20 mouse cellular contexts compared by ENCODE assay signal in the genomic region with DNA sequence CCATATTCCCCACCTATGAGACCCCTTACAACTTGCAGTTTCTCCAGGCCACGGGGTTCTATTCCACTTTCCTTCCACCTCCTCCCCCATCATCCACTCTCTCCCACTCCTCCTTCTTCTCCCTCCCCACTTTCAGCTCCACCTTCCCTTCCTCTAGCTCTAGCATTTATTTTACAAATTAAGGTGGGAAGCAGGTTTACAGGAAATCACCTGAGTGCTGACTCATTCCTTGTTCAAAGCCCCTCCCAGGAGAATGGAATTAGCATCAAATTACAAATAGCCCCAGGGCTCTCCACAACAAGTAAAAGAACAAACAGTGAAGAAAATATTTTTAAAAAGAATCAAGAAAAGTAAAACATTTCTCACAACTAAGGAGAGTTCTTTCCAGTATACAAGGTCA.
A peak's percentile ranks its signal among the peaks of the same experiment; 100 is the strongest.
DNase-seq lines count a peak whose midpoint lies in the region; TF ChIP-seq lines count a peak whose summit lies in the region.
"Had no signal": no experiment of that assay in that cellular context is flagged by ENCODE, and none has a peak within 500 bp of the region (broad histone marks: within the 10 kb centered on the region; RNA-seq: fewer than 3 reads in every experiment).

No protein-coding gene starts in this region.

- intact Hi-C loops in heart, adult 2 months (cut with DNase I) = no loop called here

- peak; percentile 23 for DNase-seq in heart, adult 11 months
- DNase-seq in heart, adult 2 months = no peak
- no peak for DNase-seq in ES-E14 (ENCODE audit: low read depth, low spot score)
- peak; percentile 31 for DNase-seq in ZHBTc4 (ENCODE audit: low read depth, low spot score)
- DNase-seq in spleen, adult 12 weeks (ENCODE audit: low spot score) = no peak
- no peak for DNase-seq in frontal cortex, postnatal 10 days (ENCODE audit: low spot score in 2 of 2)
- DNase-seq: adrenal gland, adult 2 months; adrenal gland, postnatal 10 days; adrenal gland, postnatal 25 days; B cell, adult 2 months; cerebellum, adult 11 months; cerebellum, adult 18-20 months; cerebellum, adult 9-10 months; cerebellum, postnatal 10 days; cerebellum, postnatal 25 days; forebrain, postnatal 0 days had no signal

- WGBS in heart, adult 2 months = 42% methylated on average over 1 of the region's 1 CpGs

- H3K9ac ChIP-seq in heart, adult 2 months (ENCODE audit: low read depth, low read length) = no peak overlapping the region
- no peak overlapping the region for H3K9ac ChIP-seq in ES-E14 (ENCODE audit: insufficient read depth, low read depth, low read length, poor library complexity, severe bottlenecking)
- H3K9ac ChIP-seq: embryonic facial prominence, embryonic 12.5 days; forebrain, embryonic 13.5 days; forebrain, embryonic 15.5 days; forebrain, postnatal 0 days had no signal

- in situ Hi-C loops in ES-E14 (cut with MboI; ENCODE audit: low sequenced_read_pairs in 2 of 2, unreplicated experiment in 2 of 2) = loop anchor here in 1 of 2 experiments (25.0 kb wide), 2 partner anchors 555 to 630 kb away; no protein-coding TSS in a partner anchor

- no peaks in the 10 kb centered on the region for H3K27me3 ChIP-seq in heart, adult 2 months (ENCODE audit: control insufficient read depth, insufficient read depth, low read length)
- H3K27me3 ChIP-seq: embryonic facial prominence, embryonic 12.5 days; forebrain, embryonic 15.5 days had no signal

- H3K27ac ChIP-seq in heart, adult 2 months = no peak overlapping the region
- 0 out of 2 replicates have a peak overlapping the region, but pooled peaks have one; percentile 73 for H3K27ac ChIP-seq in ES-E14 (ENCODE audit: insufficient read depth, low read depth, low read length, poor library complexity, severe bottlenecking)
- H3K27ac ChIP-seq: embryonic facial prominence, embryonic 10.5 days; embryonic facial prominence, embryonic 12.5 days; forebrain, embryonic 13.5 days; forebrain, embryonic 15.5 days had no signal

- H3K36me3 ChIP-seq in heart, adult 2 months (ENCODE audit: control insufficient read depth, insufficient read depth, low read length) = no peaks in the 10 kb centered on the region
- H3K36me3 ChIP-seq in ES-E14 (ENCODE audit: control insufficient read depth, insufficient read depth, low read length, poor library complexity, severe bottlenecking) = no peaks in the 10 kb centered on the region
- H3K36me3 ChIP-seq: embryonic facial prominence, embryonic 10.5 days; embryonic facial prominence, embryonic 12.5 days; forebrain, embryonic 15.5 days had no signal

- no peak overlapping the region for H3K4me3 ChIP-seq in heart, adult 2 months
- no peak overlapping the region for H3K4me3 ChIP-seq in ES-E14 (ENCODE audit: insufficient read depth in 1 of 2, low read depth in 1 of 2, low read length in 2 of 2, poor library complexity in 1 of 2, severe bottlenecking in 1 of 2)
- H3K4me3 ChIP-seq: embryonic facial prominence, embryonic 10.5 days; embryonic facial prominence, embryonic 12.5 days; forebrain, embryonic 13.5 days; forebrain, embryonic 15.5 days had no signal

- H3K9me3 ChIP-seq in ES-E14 (ENCODE audit: control insufficient read depth, insufficient read depth, low read depth, low read length) = no peaks in the 10 kb centered on the region
- H3K9me3 ChIP-seq: embryonic facial prominence, embryonic 10.5 days; embryonic facial prominence, embryonic 12.5 days; forebrain, embryonic 13.5 days; forebrain, embryonic 15.5 days had no signal

- TF ChIP-seq POLR2A in heart, adult 2 months (IDR thresholded peaks at IDR 0.05; ENCODE audit: insufficient read depth, low read depth, low read length) = no peak

- TF ChIP-seq CTCF in heart, adult 2 months (IDR thresholded peaks at IDR 0.05) = no peak

- no peaks in the 10 kb centered on the region for H3K4me1 ChIP-seq in heart, adult 2 months (ENCODE audit: control insufficient read depth, insufficient read depth, low read length)
- peaks cover 0 to 3% of the 10 kb centered on the region in 2 experiments; a peak in 2 of 4 replicates for H3K4me1 ChIP-seq in ES-E14 (ENCODE audit: control insufficient read depth in 2 of 2, insufficient read depth in 2 of 2, low read length in 2 of 2, poor library complexity in 1 of 2)
- H3K4me1 ChIP-seq: embryonic facial prominence, embryonic 12.5 days; forebrain, embryonic 13.5 days; forebrain, embryonic 15.5 days had no signal

- no peaks in the 10 kb centered on the region for H3K79me2 ChIP-seq in heart, adult 2 months (replicated peaks; ENCODE audit: control insufficient read depth, insufficient read depth, low read length)

- no peak for TF ChIP-seq EP300 in heart, adult 2 months (IDR thresholded peaks at IDR 0.05; ENCODE audit: insufficient read depth, low read depth, low read length)

TF ChIP-seq in ES-E14, 5 proteins besides CTCF, POLR2A, EP300 and RAD21:
- no peak for TF ChIP-seq ZNF384 (IDR thresholded peaks at IDR 0.05; ENCODE audit: low read depth, low read length)
- TF ChIP-seq MAFK (IDR thresholded peaks at IDR 0.05; ENCODE audit: insufficient read depth, low read depth, low read length) = 0 out of 2 replicates have a peak, but pooled peaks have one; percentile 58

Comparison
In these comparisons a context has a peak if more than half of its experiments do, and no peak if none do; other contexts are left out.
1. DNase-seq: peak in heart, adult 11 months (single experiment) and ZHBTc4 (single experiment); none in heart, adult 2 months (0 of 2), ES-E14 (single experiment), spleen, adult 12 weeks (single experiment) and frontal cortex, postnatal 10 days (0 of 2).